Mouse (Mus musculus) neural tube, embryonic 12.5 days (tissue): ENCODE data around the gene Thap3. TPM values are rescaled to one million over a fixed set of nuclear protein-coding genes. Genes with fewer than 3 reads are reported as not detected.

ENCODE experiments used
- ATAC-seq: fragments of 200-750 bp; cut with Nextera tagmentation; 2 replicates; pipeline ENCODE4 v1.8.0; 2017; ENCODE audit warnings: low read depth, mild to moderate bottlenecking, moderate TSS enrichment, moderate library complexity; ENCODE audit not compliant: low FRiP score
- H3K27ac ChIP-seq: fragments of 300-500 bp; sonication (generic); 2 replicates; pipeline ENCODE4 v1.5.1; 2016
- H3K27me3 ChIP-seq: fragments of 300-500 bp; sonication (generic); replicated peaks from 2 replicates; pipeline ENCODE4 v1.6.1; 2016; ENCODE audit warnings: mild to moderate bottlenecking
- H3K36me3 ChIP-seq: fragments of 300-500 bp; sonication (generic); 2 replicates; pipeline ENCODE4 v1.6.1; 2016; ENCODE audit warnings: mild to moderate bottlenecking
- H3K4me1 ChIP-seq: fragments of 300-500 bp; sonication (generic); 2 replicates; pipeline ENCODE4 v1.6.1; 2016
- H3K4me2 ChIP-seq: fragments of 300-500 bp; sonication (generic); replicated peaks from 2 replicates; pipeline ENCODE4 v1.6.1; 2016; ENCODE audit warnings: mild to moderate bottlenecking
- H3K4me3 ChIP-seq: fragments of 300-500 bp; sonication (generic); 2 replicates; pipeline ENCODE4 v1.5.1; 2016
- H3K9ac ChIP-seq: fragments of 300-500 bp; sonication (generic); 2 replicates; pipeline ENCODE4 v1.6.1; 2016; ENCODE audit warnings: mild to moderate bottlenecking
- H3K9me3 ChIP-seq: fragments of 300-500 bp; sonication (generic); 2 replicates; pipeline ENCODE4 v1.6.1; 2016; ENCODE audit warnings: mild to moderate bottlenecking
- WGBS: fragments of 180-500 bp; shearing (Covaris S2); methylation state at CpG from one replicate; pipeline ENCODE4 v1.1.7; 2016; 5-methylcytosine and 5-hydroxymethylcytosine counted together
- polyA plus RNA-seq: library from polyadenylated mRNA; unstranded; fragments of >200 nt; fragmentation: Nextera tagmentation; extraction: Ambion mirVana; gene quantifications from 2 replicates; pipeline ENCODE4 v1.2.1, GENCODE M21; 2016

The Thap3 gene
- polyA plus RNA-seq, 1 experiment from 2014 or later: 32.2 TPM

DNA sequence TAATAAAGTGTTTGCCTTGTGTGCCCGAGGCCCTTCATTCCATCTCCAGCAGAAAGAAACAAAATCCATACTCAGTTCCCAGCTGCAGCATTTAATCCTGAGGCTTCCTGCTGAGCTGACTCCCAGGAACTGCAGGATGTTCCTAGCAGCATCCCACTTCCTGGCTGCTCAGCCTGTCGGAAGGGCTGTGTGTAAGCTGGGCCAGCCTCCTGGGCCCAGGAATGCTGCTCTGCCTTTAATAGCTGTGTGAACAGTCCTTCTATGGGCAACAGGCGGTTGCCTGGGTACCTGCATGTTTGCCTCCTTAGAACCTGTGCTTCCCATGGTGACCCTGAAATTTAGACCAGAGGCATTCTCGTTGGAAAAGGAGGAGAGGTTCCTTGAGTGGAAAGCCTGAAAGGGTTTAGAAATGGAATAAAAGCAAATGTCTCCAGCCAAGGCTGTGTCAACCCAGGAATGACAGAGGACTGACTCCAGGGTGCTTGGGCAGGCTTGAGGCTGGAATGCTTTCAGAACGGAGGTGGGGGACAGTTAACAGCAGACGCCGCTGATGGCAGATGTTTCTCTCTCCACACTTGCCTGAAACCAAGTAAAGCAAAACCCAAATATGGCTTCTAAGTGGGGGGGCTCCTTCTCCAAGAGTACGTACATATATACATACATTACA, 18.8 kb upstream of the Thap3 start:
- no peak overlapping the region for H3K27ac ChIP-seq
- peak overlapping the region; percentile 72; the same call in 1 of the 2 replicates for H3K4me3 ChIP-seq
- H3K27me3 ChIP-seq: peaks cover 45% of the 10 kb centered on the region
- WGBS: 5% methylated on average over 8 of the region's 8 CpGs
- no peak overlapping the region for H3K9ac ChIP-seq
- 0 out of 2 replicates have a peak, but pooled peaks cover 1% of the 10 kb centered on the region for H3K36me3 ChIP-seq
- peak overlapping the region; percentile 100 for H3K4me2 ChIP-seq
- H3K4me1 ChIP-seq: peaks cover 40% of the 10 kb centered on the region
- no peaks in the 10 kb centered on the region for H3K9me3 ChIP-seq
- ATAC-seq: no peak

DNA sequence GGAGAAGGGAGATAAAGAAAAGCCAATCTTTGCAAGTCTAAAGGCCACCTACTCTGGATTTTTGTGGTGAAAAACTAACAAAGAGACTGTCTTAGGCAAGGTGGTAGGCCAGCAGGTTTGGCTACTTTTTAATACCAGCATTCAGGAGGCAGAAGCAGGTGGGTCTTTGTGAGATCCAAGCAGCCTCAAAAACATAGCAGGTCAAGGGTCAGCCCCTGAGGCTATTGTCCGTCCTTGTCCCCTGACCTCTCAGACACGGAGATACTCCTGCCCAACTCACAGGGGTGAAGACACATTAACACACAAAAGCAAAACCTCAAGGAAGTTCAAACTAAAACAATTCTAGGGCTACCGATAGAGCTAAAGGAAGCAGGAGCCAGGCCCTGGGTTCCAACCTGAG, 18.0 kb upstream of the Thap3 start:
- Histone ChIP-seq H3K9me3 (no peaks in the 10 kb centered on the region), H3K4me1 (peaks cover 40% of the 10 kb centered on the region), H3K27ac (no peak overlapping the region), H3K4me2 (no peak overlapping the region), H3K27me3 (peaks cover 45% of the 10 kb centered on the region), H3K9ac (no peak overlapping the region), H3K36me3 (no peaks in the 10 kb centered on the region), H3K4me3 (no peak overlapping the region)
- no peak for ATAC-seq
- 22% methylated on average over 3 of the region's 3 CpGs for WGBS

DNA sequence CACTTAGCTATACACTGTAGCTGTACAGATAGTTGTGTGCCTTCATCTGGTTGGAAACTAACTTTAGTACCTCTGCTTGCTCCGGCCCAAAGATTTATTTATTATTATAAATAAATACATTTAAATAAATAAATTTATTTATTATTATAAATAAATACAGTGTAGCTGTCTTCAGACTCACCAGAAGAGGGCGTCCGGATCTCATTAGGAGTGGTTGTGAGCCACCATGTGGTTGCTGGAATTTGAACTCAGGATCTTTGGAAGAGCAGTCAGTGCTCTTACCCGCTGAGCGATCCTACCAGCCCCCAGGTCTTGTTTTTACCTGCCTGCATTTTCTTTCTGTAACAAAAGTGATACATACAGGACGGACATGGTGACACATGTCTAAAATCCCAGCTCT, 17.3 kb upstream of the Thap3 start:
- Histone ChIP-seq H3K9ac (no peak overlapping the region), H3K4me1 (peaks cover 39% of the 10 kb centered on the region), H3K9me3 (no peaks in the 10 kb centered on the region), H3K4me3 (no peak overlapping the region), H3K27me3 (peaks cover 43% of the 10 kb centered on the region), H3K36me3 (no peaks in the 10 kb centered on the region), H3K4me2 (no peak overlapping the region), H3K27ac (no peak overlapping the region)
- 79% methylated on average over 6 of the region's 6 CpGs for WGBS
- ATAC-seq: no peak

- H3K27ac ChIP-seq: no peak overlapping the region
- no peak overlapping the region for H3K4me3 ChIP-seq
- H3K36me3 ChIP-seq: no peaks in the 10 kb centered on the region
- peaks cover 8% of the 10 kb centered on the region for H3K27me3 ChIP-seq
- peaks cover 7% of the 10 kb centered on the region for H3K4me1 ChIP-seq
- 88% methylated on average over 3 of the region's 3 CpGs for WGBS
- ATAC-seq: no peak
- H3K9ac ChIP-seq: no peak overlapping the region
- H3K4me2 ChIP-seq: no peak overlapping the region
- H3K9me3 ChIP-seq: no peaks in the 10 kb centered on the region
Measured at GRCm38 (mm10) chr4:152002063-152002462, 13.3 kb upstream of the Thap3 start.

- no peaks in the 10 kb centered on the region for H3K36me3 ChIP-seq
- peaks cover under 1% of the 10 kb centered on the region; the same call in 1 of the 2 replicates for H3K27me3 ChIP-seq
- H3K9me3 ChIP-seq: no peaks in the 10 kb centered on the region
- WGBS: 71% methylated on average over 4 of the region's 4 CpGs
- no peak overlapping the region for H3K4me3 ChIP-seq
- no peak for ATAC-seq
- peaks cover 7% of the 10 kb centered on the region for H3K4me1 ChIP-seq
- no peak overlapping the region for H3K27ac ChIP-seq
- no peak overlapping the region for H3K9ac ChIP-seq
- no peak overlapping the region for H3K4me2 ChIP-seq
Measured at GRCm38 (mm10) chr4:152001335-152001734, 12.5 kb upstream of the Thap3 start.

DNA sequence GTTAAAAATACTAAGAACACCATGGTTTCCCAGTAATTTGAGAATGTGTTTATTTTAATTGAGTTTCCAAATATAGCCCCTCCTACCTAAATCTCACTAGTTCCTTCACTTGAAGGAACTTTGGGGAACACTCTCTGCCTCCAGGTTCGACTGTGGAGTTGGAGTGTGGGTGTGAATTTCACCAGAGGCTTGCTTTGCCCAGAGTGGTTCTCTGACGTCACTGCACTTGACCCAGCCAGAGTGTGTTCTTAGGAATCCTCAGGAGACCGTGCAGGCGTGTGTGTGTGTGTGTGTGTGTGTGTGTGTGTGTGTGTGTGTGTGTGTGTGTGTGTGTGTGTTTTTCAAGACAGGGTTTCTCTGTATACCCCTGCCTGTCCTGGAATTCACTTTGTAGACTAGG, 12.1 kb upstream of the Thap3 start:
- H3K9me3 ChIP-seq: no peaks in the 10 kb centered on the region
- H3K4me1 ChIP-seq: peaks cover 7% of the 10 kb centered on the region
- H3K27ac ChIP-seq: no peak overlapping the region
- no peak overlapping the region for H3K4me2 ChIP-seq
- 53% methylated on average over 4 of the region's 4 CpGs for WGBS
- no peak overlapping the region for H3K9ac ChIP-seq
- no peak for ATAC-seq
- no peaks in the 10 kb centered on the region for H3K36me3 ChIP-seq
- H3K4me3 ChIP-seq: no peak overlapping the region
- H3K27me3 ChIP-seq: no peaks in the 10 kb centered on the region

- ATAC-seq: no peak
- Histone ChIP-seq H3K4me3 (no peak overlapping the region), H3K36me3 (no peaks in the 10 kb centered on the region), H3K27ac (no peak overlapping the region), H3K27me3 (no peaks in the 10 kb centered on the region), H3K9me3 (no peaks in the 10 kb centered on the region), H3K9ac (no peak overlapping the region), H3K4me1 (peaks cover 7% of the 10 kb centered on the region), H3K4me2 (no peak overlapping the region)
- 67% methylated on average over 3 of the region's 3 CpGs for WGBS
Measured at GRCm38 (mm10) chr4:151999481-151999880, 10.7 kb upstream of the Thap3 start.

GRCm38 (mm10) chr4:151997701-151998100, 8.9 kb upstream of the Thap3 start:
- Histone ChIP-seq H3K27me3 (no peaks in the 10 kb centered on the region), H3K27ac (no peak overlapping the region), H3K4me2 (peak overlapping the region; percentile 91), H3K9me3 (no peaks in the 10 kb centered on the region), H3K4me1 (peaks cover 21% of the 10 kb centered on the region), H3K4me3 (no peak overlapping the region), H3K36me3 (no peaks in the 10 kb centered on the region), H3K9ac (no peak overlapping the region)
- 80% methylated on average over 3 of the region's 3 CpGs for WGBS
- ATAC-seq: no peak

- Histone ChIP-seq H3K9me3 (no peaks in the 10 kb centered on the region), H3K9ac (peak overlapping the region; percentile 95), H3K4me1 (peaks cover 21% of the 10 kb centered on the region), H3K36me3 (peaks cover 8% of the 10 kb centered on the region), H3K4me2 (peak overlapping the region; percentile 91), H3K27ac (no peak overlapping the region), H3K27me3 (no peaks in the 10 kb centered on the region), H3K4me3 (peak overlapping the region; percentile 99)
- no peak for ATAC-seq
- WGBS: 8% methylated on average over 13 of the region's 13 CpGs
Measured at GRCm38 (mm10) chr4:151996951-151997222, 8.1 kb upstream of the Thap3 start.

DNA sequence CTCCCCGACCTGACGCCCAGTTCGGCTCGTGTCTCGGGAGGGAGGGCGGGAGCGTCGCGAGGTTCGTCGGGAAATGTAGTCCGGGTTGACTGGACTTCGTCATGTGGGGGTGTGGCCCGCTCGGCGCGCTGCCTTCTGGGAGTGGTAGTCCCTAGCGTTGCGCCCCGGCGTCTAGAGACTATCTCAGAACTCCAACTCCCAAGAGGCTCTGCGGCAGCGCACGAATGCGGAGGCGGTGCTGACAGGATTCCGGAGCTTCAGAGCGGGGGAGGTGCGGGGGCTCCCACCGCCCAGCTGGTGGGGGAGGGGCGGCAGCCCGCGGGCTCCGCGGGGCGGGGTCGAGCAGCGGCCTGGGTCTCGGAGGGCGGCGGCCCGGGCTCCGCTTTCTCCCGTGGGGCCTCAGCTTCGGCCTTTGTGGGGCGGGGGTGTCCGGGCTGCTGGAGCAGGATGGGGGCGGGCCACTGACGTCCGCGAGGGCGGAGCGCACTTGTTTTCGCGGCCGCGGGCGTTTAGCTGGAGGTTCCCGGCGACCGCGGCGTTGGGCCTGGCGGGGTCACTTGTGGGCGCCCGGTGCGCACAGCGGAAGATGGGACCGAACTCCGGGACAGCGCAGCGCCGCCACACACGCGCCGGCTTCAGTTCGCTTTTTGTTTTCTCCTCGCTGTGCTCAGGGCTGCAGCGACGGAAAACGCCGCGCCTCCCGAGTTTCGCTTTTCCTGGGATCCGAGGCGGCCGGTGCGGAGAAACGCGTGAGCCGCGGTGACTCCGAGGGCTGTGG, 7.6 kb upstream of the Thap3 start, which contains the start of gene Phf13:
Phf13 (minus strand) TSS at position 86 of the 778 bp plus-strand sequence.
- no peaks in the 10 kb centered on the region for H3K9me3 ChIP-seq
- H3K9ac ChIP-seq: peak within 1 kb of the TSS; percentile 95
- peaks cover 13% of the 10 kb centered on the region for H3K36me3 ChIP-seq
- ATAC-seq: peak; percentile 96
- peak within 1 kb of the TSS; percentile 68 for H3K27ac ChIP-seq
- H3K27me3 ChIP-seq: no peaks in the 10 kb centered on the region
- H3K4me2 ChIP-seq: peak within 1 kb of the TSS; percentile 91
- peak within 1 kb of the TSS; percentile 99 for H3K4me3 ChIP-seq
- WGBS: under 1% methylated on average over 91 of the region's 94 CpGs
- H3K4me1 ChIP-seq: peaks cover 21% of the 10 kb centered on the region

- Histone ChIP-seq H3K36me3 (peaks cover 21% of the 10 kb centered on the region), H3K4me3 (peak overlapping the region; percentile 99), H3K27me3 (no peaks in the 10 kb centered on the region), H3K9ac (peak overlapping the region; percentile 95), H3K9me3 (no peaks in the 10 kb centered on the region), H3K27ac (peak overlapping the region; percentile 68), H3K4me1 (peaks cover 21% of the 10 kb centered on the region), H3K4me2 (peak overlapping the region; percentile 91)
- ATAC-seq: peak; percentile 25
- WGBS: under 1% methylated on average over 109 of the region's 111 CpGs
Measured at GRCm38 (mm10) chr4:151995371-151996172, 6.8 kb upstream of the Thap3 start.
